Mouse (Mus musculus) spleen, postnatal 4 days (tissue): Measurements from ENCODE around the gene Prkar2a.

Experiments
- DNase-seq, 2 experiments: peaks; one replicate each; pipeline ENCODE4 v3.0.0; 2022; ENCODE audit warnings: low spot score in 2 of 2

Gene Prkar2a

GRCm38 (mm10) chr9:108752142-108752920 lies 63.2 kb downstream of the Prkar2a start:
- no peak for DNase-seq

- no peak for DNase-seq
These were observed 64.2 kb downstream of the Prkar2a start for GRCm38 (mm10) chr9:108753326-108753725.

GRCm38 (mm10) chr9:108753976-108754375 lies 64.9 kb downstream of the Prkar2a start:
- DNase-seq: no peak

GRCm38 (mm10) chr9:108754423-108754822 lies 65.3 kb downstream of the Prkar2a start:
- DNase-seq: no peak

GRCm38 (mm10) chr9:108757406-108757805 lies 68.3 kb downstream of the Prkar2a start:
- no peak for DNase-seq

- no peak for DNase-seq
These were observed 70.0 kb downstream of the Prkar2a start for GRCm38 (mm10) chr9:108759121-108759520.

- peak; percentile 64 to 83 for DNase-seq
These were observed 70.7 kb downstream of the Prkar2a start for GRCm38 (mm10) chr9:108759805-108760204.

- DNase-seq: no peak
These were observed 72.4 kb downstream of the Prkar2a start for GRCm38 (mm10) chr9:108761561-108761960.

GRCm38 (mm10) chr9:108764971-108765370 lies 75.9 kb downstream of the Prkar2a start:
- no peak for DNase-seq

GRCm38 (mm10) chr9:108776614-108777013 lies 87.5 kb downstream of the Prkar2a start:
- DNase-seq: no peak

GRCm38 (mm10) chr9:108777276-108777675 lies 88.2 kb downstream of the Prkar2a start:
- DNase-seq: no peak

- no peak for DNase-seq
These were observed 91.8 kb downstream of the Prkar2a start for GRCm38 (mm10) chr9:108780959-108781358.

- no peak for DNase-seq
These were observed 92.8 kb downstream of the Prkar2a start for GRCm38 (mm10) chr9:108781891-108782290.

GRCm38 (mm10) chr9:108782836-108783547 lies 93.9 kb downstream of the Prkar2a start:
- no peak for DNase-seq

- DNase-seq: peak; percentile 94 to 97
These were observed 94.7 kb downstream of the Prkar2a start, which contains the start of gene Ip6k2 for GRCm38 (mm10) chr9:108783548-108784463. Gene Ip6k2 (plus strand): TSS chr9:108783796.

GRCm38 (mm10) chr9:108785416-108785815 lies 96.3 kb downstream of the Prkar2a start:
- DNase-seq: no peak

- DNase-seq: no peak
These were observed 97.4 kb downstream of the Prkar2a start for GRCm38 (mm10) chr9:108786494-108786893.

GRCm38 (mm10) chr9:108787080-108787479 lies 98.0 kb downstream of the Prkar2a start:
- DNase-seq: no peak

GRCm38 (mm10) chr9:108788713-108789112 lies 99.6 kb downstream of the Prkar2a start:
- DNase-seq: no peak

GRCm38 (mm10) chr9:108792307-108792706 lies 103.2 kb downstream of the Prkar2a start:
- DNase-seq: no peak

GRCm38 (mm10) chr9:108792730-108793129 lies 103.6 kb downstream of the Prkar2a start:
- DNase-seq: no peak

- DNase-seq: no peak
These were observed 106.2 kb downstream of the Prkar2a start for GRCm38 (mm10) chr9:108795281-108795680.
